ENCODE assay signal across 24 mouse cellular contexts in genomic region chr11:113533931-113534330, GRCm38 (mm10).
DNase-seq lines count a peak whose midpoint lies in the region; ATAC-seq lines count a peak whose summit lies in the region.
"Had no signal": no experiment of that assay in that cellular context is flagged by ENCODE, and none has a peak within 500 bp of the region (broad histone marks: within the 10 kb centered on the region; RNA-seq: fewer than 3 reads in every experiment).

No protein-coding gene starts in this region.

- peak; percentile 36 for ATAC-seq in hindbrain, embryonic 13.5 days (ENCODE audit: low FRiP score)
- 0 out of 2 replicates have a peak, but pooled peaks have one; percentile 60 for ATAC-seq in neural tube, embryonic 13.5 days (ENCODE audit: low read depth)
- ATAC-seq: activated CD4-positive, CD25-positive, alpha-beta regulatory T cell, adult 4 months; intestine, postnatal 0 days had no signal

- H3K36me3 ChIP-seq in hindbrain, embryonic 13.5 days = no peaks in the 10 kb centered on the region
- no peaks in the 10 kb centered on the region for H3K36me3 ChIP-seq in hindbrain, embryonic 10.5 days
- no peaks in the 10 kb centered on the region for H3K36me3 ChIP-seq in neural tube, embryonic 13.5 days
- H3K36me3 ChIP-seq: heart, embryonic 12.5 days; limb, embryonic 10.5 days; midbrain, embryonic 12.5 days had no signal

- H3K9ac ChIP-seq in hindbrain, embryonic 13.5 days = no peak overlapping the region
- no peak overlapping the region for H3K9ac ChIP-seq in neural tube, embryonic 13.5 days
- H3K9ac ChIP-seq: heart, embryonic 12.5 days; midbrain, embryonic 12.5 days had no signal

- peak; percentile 41 to 54 for DNase-seq in cerebellum, postnatal 10 days
- DNase-seq in cerebellum, adult 18-20 months = no peak
- no peak for DNase-seq in hindbrain, embryonic 10.5 days (ENCODE audit: low spot score)
- DNase-seq in neural tube, embryonic 10.5 days (ENCODE audit: extremely low spot score, low spot score) = no peak
- no peak for DNase-seq in thymus, postnatal 0 days (ENCODE audit: low spot score)
- DNase-seq: adrenal gland, adult 8-10 months; cerebellum, adult 8-10 months; gastrocnemius, postnatal 25 days; heart, adult 18-20 months; heart, postnatal 10 days; kidney, postnatal 25 days; liver; lung, postnatal 10 days; right cerebral cortex, postnatal 4 days; thymus, postnatal 25 days had no signal

- WGBS in hindbrain, embryonic 13.5 days = 38% methylated on average over 7 of the region's 7 CpGs
- 73% methylated on average over 7 of the region's 7 CpGs for WGBS in hindbrain, embryonic 10.5 days
- WGBS in neural tube, embryonic 13.5 days = 25% methylated on average over 7 of the region's 7 CpGs

- no peak overlapping the region for H3K4me3 ChIP-seq in hindbrain, embryonic 13.5 days
- H3K4me3 ChIP-seq in hindbrain, embryonic 10.5 days = no peak overlapping the region
- no peak overlapping the region for H3K4me3 ChIP-seq in neural tube, embryonic 13.5 days
- H3K4me3 ChIP-seq: heart, embryonic 12.5 days; layer of hippocampus, adult 2 months; limb, embryonic 10.5 days; midbrain, embryonic 12.5 days; myocyte had no signal

- H3K4me2 ChIP-seq in hindbrain, embryonic 13.5 days = no peak overlapping the region
- H3K4me2 ChIP-seq in neural tube, embryonic 13.5 days = no peak overlapping the region
- H3K4me2 ChIP-seq: heart, embryonic 12.5 days; midbrain, embryonic 12.5 days had no signal

- peak overlapping the region; percentile 50; the same call in 1 of the 2 replicates for H3K27ac ChIP-seq in hindbrain, embryonic 13.5 days
- H3K27ac ChIP-seq in hindbrain, embryonic 10.5 days = no peak overlapping the region
- peak overlapping the region; percentile 53 for H3K27ac ChIP-seq in neural tube, embryonic 13.5 days (replicated peaks)
- H3K27ac ChIP-seq: layer of hippocampus, adult 2 months; limb, embryonic 10.5 days; midbrain, embryonic 12.5 days had no signal

- H3K9me3 ChIP-seq in hindbrain, embryonic 13.5 days = no peaks in the 10 kb centered on the region
- H3K9me3 ChIP-seq in hindbrain, embryonic 10.5 days = no peaks in the 10 kb centered on the region
- H3K9me3 ChIP-seq in neural tube, embryonic 13.5 days = no peaks in the 10 kb centered on the region
- H3K9me3 ChIP-seq: heart, embryonic 12.5 days; limb, embryonic 10.5 days; midbrain, embryonic 12.5 days had no signal

- H3K4me1 ChIP-seq in hindbrain, embryonic 13.5 days (replicated peaks) = peaks cover 18% of the 10 kb centered on the region
- peaks cover 7% of the 10 kb centered on the region for H3K4me1 ChIP-seq in hindbrain, embryonic 10.5 days (replicated peaks)
- peaks cover 18% of the 10 kb centered on the region for H3K4me1 ChIP-seq in neural tube, embryonic 13.5 days (replicated peaks)

- 0 out of 2 replicates have a peak, but pooled peaks cover 3% of the 10 kb centered on the region for H3K27me3 ChIP-seq in hindbrain, embryonic 13.5 days
- H3K27me3 ChIP-seq in hindbrain, embryonic 10.5 days (ENCODE audit: insufficient read depth, poor library complexity, severe bottlenecking) = no peaks in the 10 kb centered on the region
- H3K27me3 ChIP-seq in neural tube, embryonic 13.5 days = no peaks in the 10 kb centered on the region
- H3K27me3 ChIP-seq: midbrain, embryonic 12.5 days had no signal

Comparison
In these comparisons a context has a peak if more than half of its experiments do, and no peak if none do; other contexts are left out.
1. DNase-seq: peak in cerebellum, postnatal 10 days (2 of 2); none in cerebellum, adult 18-20 months (0 of 2), hindbrain, embryonic 10.5 days (single experiment), neural tube, embryonic 10.5 days (single experiment) and thymus, postnatal 0 days (single experiment).